In the genomic region with DNA sequence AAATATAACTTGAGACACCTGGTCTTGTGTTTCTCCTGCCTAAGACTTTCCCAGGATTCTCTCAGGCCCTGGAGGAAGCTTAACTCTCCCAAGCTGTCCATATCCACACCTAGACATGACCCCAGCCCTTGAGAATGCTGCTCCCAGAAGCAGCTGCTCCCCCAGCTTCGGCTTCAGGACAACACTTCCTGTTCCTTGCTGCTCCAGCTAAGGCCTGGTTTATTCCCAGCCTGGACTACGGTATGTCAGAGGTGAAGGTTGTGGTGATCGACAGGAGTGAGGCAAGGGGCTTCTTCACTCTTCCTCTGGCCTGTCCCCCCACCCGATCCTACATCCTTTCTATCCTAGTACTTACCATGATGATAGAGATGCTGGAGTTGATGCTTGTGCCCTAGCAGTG, we compare ENCODE assay signal across 18 mouse cellular contexts. TPM values are rescaled to one million over a fixed set of nuclear protein-coding genes. Genes with fewer than 3 reads are reported as not detected.
"Had no signal": no experiment of that assay in that cellular context is flagged by ENCODE, and none has a peak within 500 bp of the region (broad histone marks: within the 10 kb centered on the region; RNA-seq: fewer than 3 reads in every experiment).

No protein-coding gene starts in this region.

- H3K4me1 ChIP-seq: liver, embryonic 12.5 days had no signal

- H3K4me3 ChIP-seq: layer of hippocampus, adult 2 months; liver, embryonic 12.5 days; midbrain, embryonic 12.5 days had no signal

- H3K9ac ChIP-seq: liver, embryonic 12.5 days; lung, embryonic 14.5 days; midbrain, embryonic 12.5 days had no signal

- ATAC-seq: inflammation-experienced regulatory T-cells, adult 6 months; intestine, postnatal 0 days; liver, embryonic 12.5 days; midbrain, embryonic 16.5 days had no signal

- DNase-seq: kidney, adult 9 months; kidney, postnatal 10 days; kidney, postnatal 4 days; left cerebral cortex, postnatal 4 days; lung, embryonic 14.5 days; lung, postnatal 10 days; right cerebral cortex, adult 18-20 months; thymus, adult 2 months; thymus, postnatal 25 days had no signal

- H3K9me3 ChIP-seq: liver, embryonic 12.5 days; midbrain, embryonic 12.5 days had no signal

- H3K36me3 ChIP-seq: liver, embryonic 12.5 days; midbrain, embryonic 12.5 days had no signal

- H3K4me2 ChIP-seq: liver, embryonic 12.5 days; lung, embryonic 14.5 days; midbrain, embryonic 12.5 days had no signal

- H3K27ac ChIP-seq: layer of hippocampus, adult 2 months; liver, embryonic 12.5 days; macrophage; midbrain, embryonic 12.5 days had no signal

RNA-seq across cellular contexts. Expression of gene Mymk, which starts 1.4 kb away (rescaled TPM):
- total RNA-seq: megakaryocyte-erythroid progenitor cell, adult 5-6 weeks had no signal
- polyA plus RNA-seq: inflammation-experienced regulatory T-cells, adult 6 months; intestine, postnatal 0 days; macrophage; midbrain, embryonic 16.5 days; testis, adult 2 months had no signal

RNA-seq across cellular contexts. Expression of gene Adamtsl2, which starts 5.8 kb away (rescaled TPM):
- total RNA-seq: megakaryocyte-erythroid progenitor cell, adult 5-6 weeks had no signal
- polyA plus RNA-seq: inflammation-experienced regulatory T-cells, adult 6 months; macrophage had no signal
